Mouse (Mus musculus): ENCODE results near the gene Rin3. TPM values are rescaled to one million over a fixed set of nuclear protein-coding genes. Genes with fewer than 3 reads are reported as not detected.

Gene Rin3
- polyA plus RNA-seq, 1 experiment from 2014 or later: 9.0 TPM

DNA sequence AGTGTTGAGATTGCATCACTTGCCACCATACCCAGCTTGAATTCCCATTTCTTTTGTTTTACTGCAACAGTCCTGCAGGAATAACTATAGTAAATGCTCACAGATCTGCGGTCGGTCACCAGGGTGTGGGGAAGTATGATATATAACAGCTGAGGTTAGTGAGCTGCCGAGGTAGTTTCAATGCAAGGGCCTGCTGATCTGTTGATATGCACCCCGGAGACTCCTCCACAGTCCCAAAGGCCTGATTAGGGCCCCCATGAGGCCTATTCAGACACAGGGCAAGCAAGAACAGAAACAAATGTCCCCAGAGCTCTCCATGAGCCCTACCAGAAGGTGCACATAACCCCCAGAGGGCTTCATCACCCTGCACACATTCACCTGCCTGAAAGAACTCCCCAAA, 147.4 kb downstream of the Rin3 start:
- Histone ChIP-seq H3K27me3 (ENCODE audit: insufficient read depth, poor library complexity, severe bottlenecking) (no peaks in the 10 kb centered on the region), H3K36me3 (peaks cover 10% of the 10 kb centered on the region), H3K4me3 (no peak overlapping the region), H3K4me1 (peaks cover 17% of the 10 kb centered on the region), H3K27ac (no peak overlapping the region), H3K9me3 (no peaks in the 10 kb centered on the region)
- no peak for DNase-seq (ENCODE audit: low spot score)
- 82% methylated on average over 4 of the region's 4 CpGs for WGBS

DNA sequence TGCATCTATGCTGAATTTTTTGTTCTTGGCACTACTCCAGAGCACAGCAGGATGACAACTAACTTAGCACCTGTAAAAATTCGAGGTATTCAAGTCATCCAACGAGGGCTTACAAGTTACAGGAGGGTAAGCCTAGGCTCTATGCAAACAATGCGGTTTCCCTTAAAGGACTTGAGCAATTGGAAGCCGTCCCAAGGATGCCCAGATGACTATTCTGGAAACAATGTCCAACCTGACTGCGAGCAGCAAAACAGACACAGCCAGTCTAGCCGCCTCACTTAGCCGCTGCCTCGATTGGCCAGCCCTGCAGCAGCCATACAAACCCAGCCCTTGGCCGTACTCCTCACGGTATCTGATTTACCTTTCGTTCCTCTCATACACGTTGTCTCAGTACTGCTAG, 149.4 kb downstream of the Rin3 start:
- Histone ChIP-seq H3K4me1 (peaks cover 21% of the 10 kb centered on the region), H3K4me3 (no peak overlapping the region), H3K27ac (0 out of 2 replicates have a peak overlapping the region, but pooled peaks have one; percentile 5), H3K36me3 (peaks cover 2% of the 10 kb centered on the region; the same call in 1 of the 2 replicates), H3K27me3 (ENCODE audit: insufficient read depth, poor library complexity, severe bottlenecking) (no peaks in the 10 kb centered on the region), H3K9me3 (no peaks in the 10 kb centered on the region)
- DNase-seq (ENCODE audit: low spot score): no peak
- 71% methylated on average over 12 of the region's 12 CpGs for WGBS

DNA sequence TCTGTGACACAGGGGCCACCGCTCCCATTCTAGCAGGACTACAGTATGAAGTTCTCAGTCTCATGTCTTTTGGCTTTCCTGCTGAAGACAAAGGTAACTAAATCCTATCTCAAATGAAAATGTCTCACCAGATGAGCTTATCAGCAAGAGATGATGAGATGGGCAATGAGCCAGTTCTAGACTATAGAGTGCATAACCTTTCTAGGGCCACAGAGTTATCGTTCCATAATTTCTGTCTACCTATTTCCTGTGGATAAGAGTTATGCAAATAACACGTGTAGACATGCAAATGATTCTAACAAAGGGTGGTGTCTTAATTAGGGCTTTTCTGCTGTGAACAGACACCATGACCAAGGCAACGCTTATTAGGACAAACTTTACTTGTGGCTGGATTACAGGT, 151.3 kb downstream of the Rin3 start:
- Histone ChIP-seq H3K36me3 (peaks cover 2% of the 10 kb centered on the region; the same call in 1 of the 2 replicates), H3K27me3 (ENCODE audit: insufficient read depth, poor library complexity, severe bottlenecking) (no peaks in the 10 kb centered on the region), H3K4me1 (peaks cover 34% of the 10 kb centered on the region), H3K4me3 (no peak overlapping the region), H3K27ac (no peak overlapping the region), H3K9me3 (no peaks in the 10 kb centered on the region)
- WGBS: 80% methylated on average over 4 of the region's 4 CpGs
- DNase-seq (ENCODE audit: low spot score): no peak

DNA sequence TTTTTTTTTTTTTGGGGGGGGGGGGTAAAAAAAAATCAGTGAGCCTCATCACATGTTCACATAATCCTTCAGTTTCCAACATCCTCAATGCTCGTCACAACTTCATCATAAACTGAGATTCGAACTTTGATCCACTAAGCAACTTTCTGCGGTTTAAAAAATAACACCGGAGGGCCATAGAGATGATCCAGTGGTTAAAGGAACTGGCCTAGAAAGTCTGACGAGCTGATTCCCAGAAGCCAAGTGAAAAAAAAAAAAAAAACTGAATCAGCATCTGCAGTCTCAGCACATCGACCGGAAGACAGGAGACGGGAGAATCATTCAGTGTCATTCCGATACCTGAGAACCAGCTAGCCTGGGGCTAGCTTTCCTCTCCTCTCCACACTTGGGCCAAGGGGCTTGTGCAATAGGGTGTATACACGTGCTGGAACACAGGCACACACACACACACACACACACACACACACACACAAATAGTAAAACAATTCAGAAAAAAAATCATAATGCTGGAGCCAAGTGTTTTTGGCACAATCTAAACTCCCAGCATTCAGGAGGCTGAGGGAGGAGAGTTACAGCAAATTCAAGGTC, 154.2 kb downstream of the Rin3 start:
- no peaks in the 10 kb centered on the region for H3K27me3 ChIP-seq (ENCODE audit: insufficient read depth, poor library complexity, severe bottlenecking)
- no peak overlapping the region for H3K27ac ChIP-seq
- H3K4me3 ChIP-seq: 0 out of 2 replicates have a peak overlapping the region, but pooled peaks have one; percentile 2
- H3K36me3 ChIP-seq: no peaks in the 10 kb centered on the region
- H3K9me3 ChIP-seq: no peaks in the 10 kb centered on the region
- no peak for DNase-seq (ENCODE audit: low spot score)
- peaks cover 39% of the 10 kb centered on the region for H3K4me1 ChIP-seq
- WGBS: 70% methylated on average over 10 of the region's 10 CpGs

DNA sequence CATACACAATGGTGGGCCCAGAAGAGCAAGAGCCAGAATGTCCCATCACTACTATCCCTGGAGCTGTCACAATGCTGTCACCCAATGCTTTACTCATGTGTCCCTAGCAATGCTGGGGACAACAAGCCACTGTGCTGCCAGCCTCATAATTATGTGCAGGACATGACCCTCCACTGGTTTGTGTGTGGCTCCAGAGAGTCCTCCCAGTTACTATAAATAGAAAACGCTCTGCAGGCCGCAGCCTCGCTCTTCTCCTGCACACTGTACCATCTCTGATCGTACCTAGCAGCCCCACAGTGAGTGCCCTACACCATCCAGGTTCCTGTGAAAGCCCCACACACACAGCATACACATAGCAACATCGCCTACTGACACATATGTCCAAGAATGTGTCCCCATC, 155.1 kb downstream of the Rin3 start:
- WGBS: 43% methylated on average over 5 of the region's 5 CpGs
- H3K27ac ChIP-seq: peak overlapping the region; percentile 88
- no peaks in the 10 kb centered on the region for H3K9me3 ChIP-seq
- no peaks in the 10 kb centered on the region for H3K27me3 ChIP-seq (ENCODE audit: insufficient read depth, poor library complexity, severe bottlenecking)
- peak overlapping the region; percentile 76 for H3K4me3 ChIP-seq
- peak; percentile 83 for DNase-seq (ENCODE audit: low spot score)
- H3K4me1 ChIP-seq: peaks cover 30% of the 10 kb centered on the region
- H3K36me3 ChIP-seq: no peaks in the 10 kb centered on the region

DNA sequence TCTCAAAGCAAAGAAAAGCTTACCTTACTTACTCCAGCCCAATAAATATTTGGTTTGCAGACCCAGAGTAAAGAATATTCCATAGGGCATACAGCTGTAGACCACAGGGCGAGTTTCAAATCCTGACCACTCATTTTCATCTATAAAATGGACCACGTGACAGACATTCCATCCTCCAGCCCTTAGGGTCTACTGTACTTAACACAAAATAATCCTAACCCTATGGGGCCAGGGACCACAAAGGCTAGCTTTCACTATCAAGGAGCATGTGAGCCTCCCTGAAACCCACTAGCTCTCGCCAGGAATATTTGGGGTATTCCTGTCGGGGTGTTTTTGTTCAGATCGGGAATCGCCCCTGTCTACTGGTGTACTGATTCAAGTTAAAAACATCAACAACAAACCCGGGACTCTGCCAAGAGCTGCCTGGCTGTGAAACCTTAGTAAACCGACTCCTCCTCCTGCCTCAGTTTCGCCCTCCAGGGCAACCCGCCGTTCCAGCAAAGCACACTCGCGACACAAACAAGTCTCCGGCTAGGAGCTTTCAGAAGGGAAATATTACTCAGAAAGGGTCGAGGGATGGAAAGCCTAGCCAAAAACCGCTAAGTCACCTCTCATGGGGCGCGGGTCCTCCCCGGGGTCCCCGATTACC, 156.3 kb downstream of the Rin3 start:
- Histone ChIP-seq H3K27ac (peak overlapping the region; percentile 88), H3K4me1 (peaks cover 28% of the 10 kb centered on the region), H3K4me3 (peak overlapping the region; percentile 76), H3K9me3 (no peaks in the 10 kb centered on the region), H3K27me3 (ENCODE audit: insufficient read depth, poor library complexity, severe bottlenecking) (no peaks in the 10 kb centered on the region), H3K36me3 (no peaks in the 10 kb centered on the region)
- WGBS: 5% methylated on average over 20 of the region's 20 CpGs
- no peak for DNase-seq (ENCODE audit: low spot score)

DNA sequence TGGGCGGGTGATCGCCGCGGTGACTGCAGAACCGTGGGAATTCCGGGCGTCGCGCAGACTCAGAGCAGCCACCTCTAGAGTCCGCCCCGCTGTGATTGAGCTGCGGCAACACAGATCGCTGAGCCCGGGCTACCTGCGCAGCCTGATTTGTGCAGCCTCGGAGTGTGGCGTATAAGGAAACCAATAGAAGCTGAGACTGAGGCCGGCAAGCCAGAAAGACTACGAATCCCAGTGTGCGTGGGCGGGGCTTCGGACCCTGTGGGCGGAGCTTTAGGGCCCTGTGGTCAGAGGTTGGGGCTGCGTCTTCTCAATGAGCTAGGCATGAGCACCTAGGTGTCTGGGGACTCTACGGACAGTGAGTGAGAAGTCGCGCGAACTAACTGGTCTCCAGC, 156.8 kb downstream of the Rin3 start, which contains the start of gene Lgmn:
TSS of gene Lgmn (minus strand) at position 182 of the 392 bp plus-strand sequence.
- DNase-seq (ENCODE audit: low spot score): peak; percentile 99
- Histone ChIP-seq H3K27me3 (ENCODE audit: insufficient read depth, poor library complexity, severe bottlenecking) (no peaks in the 10 kb centered on the region), H3K9me3 (no peaks in the 10 kb centered on the region), H3K36me3 (no peaks in the 10 kb centered on the region), H3K27ac (peak within 1 kb of the TSS; percentile 88), H3K4me1 (peaks cover 28% of the 10 kb centered on the region), H3K4me3 (peak within 1 kb of the TSS; percentile 76)
- under 1% methylated on average over 28 of the region's 28 CpGs for WGBS

Other genes starting within 250 kb of the Rin3 start
- 1.9 and 3.7 TPM in 2 replicates for gene Slc24a4, start 154.3 kb upstream of the Rin3 start, polyA plus RNA-seq (2016; fragmentation: Nextera tagmentation; extraction: Ambion mirVana)
- gene Lgmn, start 156.8 kb downstream of the Rin3 start, polyA plus RNA-seq (2016; fragmentation: Nextera tagmentation; extraction: Ambion mirVana): 84.4 and 111 TPM in 2 replicates
- gene Golga5, start 186.1 kb downstream of the Rin3 start, polyA plus RNA-seq (2016; fragmentation: Nextera tagmentation; extraction: Ambion mirVana): 25.7 and 26.1 TPM in 2 replicates

Measured in heart, embryonic 10.5 days (tissue).